Mouse (Mus musculus): ENCODE data around the gene Asb14.

DNA sequence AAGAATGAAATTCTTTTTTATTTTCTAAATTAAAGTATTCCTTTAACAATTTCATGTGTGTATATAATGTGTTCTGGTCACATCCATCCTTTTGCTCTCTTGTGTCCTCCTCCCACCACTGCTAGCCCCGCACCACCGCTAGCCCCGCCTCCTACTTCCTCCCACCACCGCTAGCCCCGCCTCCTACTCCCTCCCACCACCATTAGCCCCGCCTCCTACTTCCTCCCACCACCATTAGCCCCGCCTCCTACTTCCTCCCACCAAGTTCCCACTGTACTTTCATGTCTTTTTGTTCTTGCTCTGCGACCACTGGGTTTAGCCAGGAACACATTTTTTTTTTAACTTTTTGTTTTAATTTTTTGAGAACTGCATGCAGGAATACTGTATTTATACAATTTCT, 41.3 kb upstream of the Asb14 start:
- TF ChIP-seq CTCF (IDR thresholded peaks at IDR 0.05; ENCODE audit: extremely low read depth, insufficient read length, insufficient replicate concordance, low read depth, low read length) = no peak
- TF ChIP-seq POLR2A (IDR thresholded peaks at IDR 0.05; ENCODE audit: low read depth, low read length) = no peak
